Mouse (Mus musculus): ENCODE results near the gene Mfsd12. TPM values are rescaled to one million over a fixed set of nuclear protein-coding genes. Genes with fewer than 3 reads are reported as not detected.

Gene Mfsd12
- total RNA-seq, 2 experiments from 2014 or later, result 29.6 to 29.7 TPM

GRCm38 (mm10) chr10:81351678-81352291, 5.5 kb upstream of the Mfsd12 start:
- intact Hi-C loops (cut with DNase I), result loop anchor here (5.0 kb wide), 1 partner anchor 64 kb away; no protein-coding TSS in a partner anchor
- DNase-seq, result no peak

- DNase-seq, result no peak
- intact Hi-C loops (cut with DNase I), result loop anchor here (5.0 kb wide), 1 partner anchor 68 kb away; no protein-coding TSS in a partner anchor
Measured at GRCm38 (mm10) chr10:81354738-81355477, 2.4 kb upstream of the Mfsd12 start.

DNA sequence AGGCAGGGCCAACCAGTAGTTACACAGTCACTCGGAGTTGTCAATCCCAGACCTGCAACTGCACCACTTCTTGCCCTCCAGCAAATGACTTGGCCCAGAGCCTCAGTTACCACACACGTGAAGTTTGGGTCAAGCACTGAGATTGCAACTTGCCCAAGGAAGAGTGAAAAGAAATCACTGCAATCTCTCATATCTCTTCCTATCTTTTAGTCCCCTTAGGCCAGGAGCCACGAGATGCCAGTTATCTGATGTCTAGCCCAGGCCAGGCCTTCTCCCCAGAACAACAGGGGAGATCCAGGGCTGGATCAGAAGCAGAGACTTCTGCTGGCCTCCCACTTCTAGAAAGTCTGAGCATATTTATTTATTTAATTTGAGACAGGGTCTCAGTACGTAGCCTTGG, 1.8 kb upstream of the Mfsd12 start:
- intact Hi-C loops (cut with DNase I), result no loop called here
- DNase-seq, result no peak

DNA sequence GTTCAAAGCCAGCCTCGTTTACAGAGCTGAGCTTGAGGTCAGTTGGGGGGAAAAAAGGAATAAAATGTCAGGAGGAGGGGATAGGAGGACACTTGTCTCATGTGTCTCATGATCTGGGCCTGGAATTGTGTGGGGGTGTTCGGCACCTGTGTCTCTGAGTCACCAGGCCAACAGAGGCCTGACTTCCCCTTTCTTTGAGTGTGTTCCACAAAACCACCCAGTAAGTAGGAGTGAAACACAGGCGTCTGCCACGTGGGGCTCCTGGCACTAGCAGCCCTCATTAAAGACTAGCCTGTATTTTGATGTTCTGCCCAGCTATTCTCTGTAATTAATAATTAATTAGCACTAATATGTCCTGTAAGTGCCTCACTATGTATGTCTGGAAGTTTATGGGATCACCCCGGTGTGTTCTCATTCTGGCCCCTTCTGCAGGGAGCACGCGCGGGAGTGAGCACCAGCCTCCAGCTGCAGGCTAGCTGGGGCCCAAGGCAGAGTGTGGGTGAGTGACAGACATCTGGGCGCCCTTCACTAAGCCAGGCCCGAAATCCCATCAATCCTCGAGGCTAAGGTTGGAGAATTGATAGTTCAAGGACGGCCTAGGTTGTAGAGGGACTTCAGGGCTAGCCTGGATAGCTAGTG, 820 bp upstream of the Mfsd12 start:
- DNase-seq, result no peak
- intact Hi-C loops (cut with DNase I), result no loop called here

GRCm38 (mm10) chr10:81358209-81358608, 918 bp downstream of the Mfsd12 start:
- DNase-seq, result no peak
- intact Hi-C loops (cut with DNase I), result no loop called here

GRCm38 (mm10) chr10:81358841-81359240, 1.6 kb downstream of the Mfsd12 start:
- DNase-seq, result no peak
- intact Hi-C loops (cut with DNase I), result no loop called here

GRCm38 (mm10) chr10:81360721-81361120, 3.4 kb downstream of the Mfsd12 start:
- intact Hi-C loops (cut with DNase I), result no loop called here
- DNase-seq, result no peak

DNA sequence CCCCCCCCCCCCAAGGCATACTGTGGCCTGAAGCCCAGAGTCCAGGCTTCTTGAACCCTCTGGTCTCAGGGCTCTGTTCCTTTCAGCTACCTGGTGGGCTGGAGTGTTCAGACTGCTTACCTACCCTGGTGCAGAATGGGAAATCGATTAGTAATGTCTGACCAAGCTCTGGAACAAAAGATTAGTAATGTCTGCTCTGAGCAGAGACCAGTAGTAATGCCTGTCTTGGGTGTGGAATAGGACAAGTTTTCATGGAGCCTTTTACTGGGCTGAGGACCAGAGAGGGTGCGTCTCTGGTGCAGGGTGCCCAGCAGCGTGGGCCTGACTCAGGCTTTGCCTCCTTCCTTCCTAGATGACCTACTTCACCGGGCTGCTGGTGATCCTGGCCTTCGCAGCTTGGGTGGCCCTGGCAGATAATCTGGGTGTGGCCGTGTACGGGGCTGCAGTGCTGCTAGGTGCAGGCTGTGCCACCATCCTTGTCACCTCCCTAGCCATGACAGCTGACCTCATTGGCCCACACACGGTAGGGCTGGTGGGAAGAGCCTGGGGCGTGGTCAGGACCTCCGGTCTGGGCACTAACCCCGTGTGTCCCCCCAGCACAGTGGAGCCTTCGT, 5.2 kb downstream of the Mfsd12 start:
- DNase-seq, result no peak
- intact Hi-C loops (cut with DNase I), result no loop called here

GRCm38 (mm10) chr10:81363436-81364346, 6.4 kb downstream of the Mfsd12 start:
- intact Hi-C loops (cut with DNase I), result no loop called here
- no peak for DNase-seq

GRCm38 (mm10) chr10:81364666-81365065, 7.4 kb downstream of the Mfsd12 start:
- DNase-seq, result no peak
- intact Hi-C loops (cut with DNase I), result no loop called here

GRCm38 (mm10) chr10:81365073-81365472, 7.8 kb downstream of the Mfsd12 start:
- intact Hi-C loops (cut with DNase I), result no loop called here

DNA sequence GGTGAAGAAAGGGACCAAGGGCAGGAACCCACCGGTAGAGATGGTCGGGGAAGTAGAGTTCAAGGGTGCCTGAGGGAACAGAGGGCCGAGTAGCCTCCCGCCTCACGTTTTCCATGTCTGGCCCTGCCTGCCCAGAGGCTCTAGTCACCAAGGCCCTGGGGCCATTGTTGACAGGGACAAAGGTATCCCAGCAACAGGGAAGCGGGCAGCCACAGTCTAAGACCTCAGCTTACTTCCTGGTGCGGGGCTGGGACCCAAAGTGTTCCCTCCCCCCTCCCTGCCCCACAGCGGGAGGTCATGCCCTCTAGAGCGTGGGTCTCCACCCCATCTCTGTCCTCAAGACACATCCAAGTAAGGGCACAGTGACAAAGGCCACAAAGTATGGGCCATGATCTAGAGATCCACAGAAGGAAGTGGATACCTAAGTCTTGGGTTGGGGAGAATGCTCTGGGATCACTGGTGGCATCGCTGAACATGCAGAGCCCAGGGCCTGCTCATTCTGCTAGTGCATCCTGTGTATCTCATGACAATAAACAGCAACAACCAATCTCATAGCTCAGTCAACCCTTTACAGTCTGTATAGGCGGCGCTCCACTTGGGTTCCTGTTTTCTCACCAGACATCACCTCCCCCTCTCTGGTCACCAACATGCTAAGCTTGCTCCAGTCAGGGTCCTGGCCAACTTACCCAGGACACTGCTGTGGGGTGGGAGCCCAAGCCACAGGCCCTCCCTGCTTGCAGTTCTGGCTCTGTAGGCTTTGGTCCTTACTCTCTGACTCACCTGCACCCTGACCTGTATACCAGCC, 8.6 kb downstream of the Mfsd12 start, which contains the start of gene 4930404N11Rik:
Gene 4930404N11Rik (minus strand): TSS at position 145 of the 805 bp plus-strand sequence.
- DNase-seq, result no peak

More at GRCm38 (mm10) chr10:81365073-81365472, 7.8 kb downstream of the Mfsd12 start:
- no peak for DNase-seq

GRCm38 (mm10) chr10:81366477-81367206, 9.4 kb downstream of the Mfsd12 start:
- no peak for DNase-seq
- intact Hi-C loops (cut with DNase I), result no loop called here

More for the DNA sequence above, 8.6 kb downstream of the Mfsd12 start, which contains the start of gene 4930404N11Rik:
- intact Hi-C loops (cut with DNase I), result no loop called here

- intact Hi-C loops (cut with DNase I), result no loop called here
Measured at GRCm38 (mm10) chr10:81367207-81367495, 9.9 kb downstream of the Mfsd12 start.

GRCm38 (mm10) chr10:81375322-81375721, 18.0 kb downstream of the Mfsd12 start:
- intact Hi-C loops (cut with DNase I), result no loop called here
- no peak for DNase-seq

More at GRCm38 (mm10) chr10:81367207-81367495, 9.9 kb downstream of the Mfsd12 start:
- DNase-seq, result no peak

DNA sequence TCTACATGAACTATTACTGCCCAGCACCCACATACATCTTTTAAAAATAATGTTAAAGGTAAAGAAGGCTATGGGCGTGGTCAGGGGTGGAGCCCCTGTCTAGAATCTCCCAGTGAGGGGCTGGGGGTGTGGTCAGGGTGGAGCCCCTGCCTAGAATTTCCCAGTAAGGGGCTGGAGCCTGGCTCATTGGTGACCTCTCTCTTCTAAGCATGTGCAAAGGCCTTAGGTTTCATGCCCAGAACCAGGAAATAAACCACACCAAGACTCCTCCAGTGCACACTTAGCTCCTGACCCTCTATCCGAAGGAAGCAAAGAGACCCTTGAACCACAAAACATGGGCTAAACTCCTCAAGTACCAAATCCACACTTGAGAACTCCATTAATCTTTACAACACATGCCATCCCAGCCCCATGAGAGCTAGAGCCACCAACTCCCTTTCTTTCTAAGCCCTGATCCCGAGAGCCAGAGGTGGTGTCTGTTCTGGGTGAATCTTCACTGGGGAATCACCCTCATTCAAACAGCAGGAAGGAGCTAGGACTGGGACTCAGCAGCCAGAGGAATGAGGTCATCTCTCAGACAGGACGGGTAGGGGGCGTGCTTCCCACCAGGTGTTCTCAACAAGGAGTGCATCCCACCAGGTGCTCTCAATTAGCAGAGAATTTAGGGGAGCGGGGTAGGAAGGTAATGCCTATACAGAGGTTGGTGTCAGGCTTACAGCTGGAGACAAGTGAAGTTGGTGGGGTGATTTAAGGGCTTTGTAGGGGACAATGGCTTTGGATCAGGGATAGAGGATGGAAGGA, 19.5 kb downstream of the Mfsd12 start:
- intact Hi-C loops (cut with DNase I), result no loop called here
- DNase-seq, result no peak

- intact Hi-C loops (cut with DNase I), result no loop called here
Measured at GRCm38 (mm10) chr10:81377362-81377664, 20.0 kb downstream of the Mfsd12 start.

More at GRCm38 (mm10) chr10:81377362-81377664, 20.0 kb downstream of the Mfsd12 start:
- no peak for DNase-seq

Measured in left cerebral cortex, postnatal 4 days (tissue).